Mouse (Mus musculus) frontal cortex, postnatal 14 days (tissue): ENCODE measurements around the gene Fmnl3.

Source experiments
- DNase-seq, 2 experiments: peaks; one replicate each; pipeline ENCODE4 v3.0.0; 2022; ENCODE audit warnings: low spot score in 2 of 2

Gene Fmnl3

DNA sequence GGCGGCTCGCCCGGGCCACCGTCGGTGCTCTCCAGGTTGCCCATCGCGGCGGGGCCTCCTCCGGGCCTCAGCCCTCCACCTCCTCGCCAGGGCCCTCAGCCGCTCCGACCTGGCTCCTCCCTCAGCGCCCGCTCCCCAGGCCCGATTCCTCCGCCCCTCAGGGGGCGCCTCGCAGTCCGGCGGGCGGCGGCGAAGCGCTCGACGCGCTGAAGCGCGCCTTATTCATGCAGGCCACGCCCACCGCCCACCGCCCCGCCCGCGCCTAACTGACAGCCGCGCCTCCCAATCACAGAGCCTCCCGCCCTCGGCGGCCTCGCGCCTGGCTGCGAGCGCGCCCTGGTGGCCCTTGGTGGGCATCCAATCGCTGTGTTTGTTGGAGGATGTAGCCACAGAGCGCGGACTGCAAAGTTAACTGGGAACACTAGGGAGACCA, at the start of gene Fmnl3:
TSS of gene Fmnl3 (minus strand) at position 224 of the 433 bp plus-strand sequence.
- DNase-seq = peak; percentile 91 to 98

- DNase-seq = no peak
Measured at GRCm38 (mm10) chr15:99417692-99418271, 47.5 kb upstream of the Fmnl3 start.

DNA sequence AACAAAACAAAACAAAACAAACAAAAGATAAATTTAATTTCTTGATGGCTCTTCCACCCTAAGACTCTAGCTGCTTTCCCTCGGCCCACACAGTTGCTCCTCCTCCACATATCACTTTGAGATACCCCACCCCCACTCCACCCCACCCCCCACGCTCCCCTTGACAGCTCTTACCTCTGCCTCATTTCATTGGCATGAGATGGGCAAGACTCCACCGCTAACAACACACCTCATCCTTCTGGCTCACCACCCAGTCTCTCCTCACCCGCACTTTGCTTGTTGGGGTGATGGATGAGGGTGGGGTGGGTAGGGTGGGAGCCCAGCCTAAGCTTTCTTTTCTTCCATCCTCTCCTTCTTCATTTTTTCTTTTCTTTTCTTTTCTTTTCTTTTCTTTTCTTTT, 46.7 kb upstream of the Fmnl3 start:
- DNase-seq = no peak

DNA sequence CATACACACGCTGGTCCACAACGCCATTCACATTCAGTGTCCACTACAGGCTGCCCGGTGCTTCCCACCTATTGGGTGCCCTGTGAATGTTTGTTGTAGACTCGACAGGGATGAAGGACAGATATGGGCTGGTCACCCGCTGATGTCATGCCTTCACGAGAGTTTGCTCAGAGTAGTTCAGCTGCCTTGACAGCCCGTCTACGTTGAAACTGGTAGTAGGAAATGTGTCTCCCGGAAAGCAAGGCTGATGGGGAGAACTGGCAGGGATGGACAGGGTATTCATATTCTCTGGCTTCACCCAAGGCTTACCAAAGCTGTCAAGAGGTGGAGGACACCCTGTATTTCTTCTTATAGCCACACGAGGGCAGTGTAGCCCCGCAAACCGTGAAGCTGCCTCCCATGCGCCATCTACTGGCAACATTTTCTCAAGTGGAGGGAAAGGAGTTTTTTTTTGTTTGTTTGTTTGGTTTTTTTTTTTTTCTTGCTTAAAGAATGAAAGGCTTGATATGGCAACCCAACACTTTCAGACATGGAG, 46.1 kb upstream of the Fmnl3 start:
- peak; percentile 41 to 65 for DNase-seq

GRCm38 (mm10) chr15:99415793-99416192, 45.5 kb upstream of the Fmnl3 start:
- DNase-seq = peak in 1 of 2 experiments; percentile 36

DNA sequence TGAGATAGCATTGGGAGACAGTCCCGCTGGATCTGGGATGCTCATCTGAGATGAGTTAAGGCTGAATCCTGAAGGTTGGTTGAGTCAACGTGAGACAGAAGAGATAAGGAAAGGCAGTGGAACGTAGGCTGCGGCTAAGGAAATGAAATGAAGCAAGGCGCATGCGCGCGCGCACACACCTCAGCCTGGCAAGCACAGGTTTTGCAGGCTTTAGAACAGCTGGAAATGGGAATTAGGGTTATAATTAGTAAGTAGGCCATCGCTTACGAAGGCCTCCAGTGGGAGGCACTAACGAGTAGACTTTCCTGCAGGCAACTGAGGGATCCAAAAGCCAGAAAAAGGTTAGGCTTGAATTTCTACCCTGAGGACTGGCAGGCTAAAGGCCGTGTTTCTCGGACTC, 41.5 kb upstream of the Fmnl3 start:
- no peak for DNase-seq

- DNase-seq = no peak
Measured at GRCm38 (mm10) chr15:99408845-99409244, 38.6 kb upstream of the Fmnl3 start.

DNA sequence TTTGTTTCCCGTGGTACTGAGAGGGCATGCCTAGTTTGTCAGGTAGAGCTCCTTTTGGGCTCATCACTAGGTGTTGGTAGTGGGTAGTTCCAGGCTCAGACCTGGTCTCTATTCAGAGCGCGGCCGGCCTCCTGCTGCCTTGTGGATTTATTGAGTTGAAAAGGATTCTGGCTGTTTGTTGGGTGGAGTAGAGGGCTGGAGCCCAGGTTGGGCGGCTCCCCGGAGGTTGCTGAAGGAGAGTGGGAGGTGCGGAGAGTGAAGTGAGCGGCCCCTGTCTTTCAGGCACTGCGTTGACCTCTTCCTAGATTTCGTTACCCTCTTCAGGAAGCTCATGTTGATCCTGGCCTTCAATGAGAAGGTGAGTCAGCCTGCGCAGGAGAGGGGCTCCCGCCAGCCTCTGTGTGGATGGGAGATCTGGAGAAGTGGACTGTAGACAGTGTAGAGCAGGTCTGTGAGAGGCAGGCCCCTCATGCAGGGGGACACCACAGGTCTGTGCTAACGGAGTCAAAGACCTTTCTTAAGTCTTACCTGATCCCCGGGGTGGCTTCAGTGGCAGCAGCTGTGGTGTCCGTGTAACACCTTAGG, 36.8 kb upstream of the Fmnl3 start:
- no peak for DNase-seq

DNA sequence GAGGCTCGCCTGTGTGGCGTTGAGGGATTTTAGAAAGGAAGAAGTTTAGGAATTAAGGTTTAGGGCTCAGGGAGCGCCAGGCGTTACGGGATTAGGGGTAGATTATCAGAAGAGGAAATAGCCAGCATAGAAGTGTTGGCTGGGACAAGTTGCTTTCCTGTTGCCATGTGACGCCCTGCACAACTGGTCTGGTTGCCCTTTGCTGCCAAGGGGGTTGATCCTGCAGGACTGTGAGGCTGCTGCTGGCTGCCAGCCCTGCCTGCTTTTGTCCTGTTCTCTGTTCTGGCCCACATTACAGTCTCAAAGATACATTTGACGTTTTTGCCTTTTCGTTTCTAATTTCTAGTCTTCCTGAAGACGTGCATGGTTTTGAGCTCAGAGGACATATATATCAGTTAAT, 34.9 kb upstream of the Fmnl3 start:
- no peak for DNase-seq

- DNase-seq = no peak
Measured at GRCm38 (mm10) chr15:99403159-99403889, 33.0 kb upstream of the Fmnl3 start.

GRCm38 (mm10) chr15:99400602-99401001, 30.3 kb upstream of the Fmnl3 start:
- DNase-seq = no peak

- DNase-seq = no peak
Measured at GRCm38 (mm10) chr15:99399503-99400245, 29.4 kb upstream of the Fmnl3 start.

DNA sequence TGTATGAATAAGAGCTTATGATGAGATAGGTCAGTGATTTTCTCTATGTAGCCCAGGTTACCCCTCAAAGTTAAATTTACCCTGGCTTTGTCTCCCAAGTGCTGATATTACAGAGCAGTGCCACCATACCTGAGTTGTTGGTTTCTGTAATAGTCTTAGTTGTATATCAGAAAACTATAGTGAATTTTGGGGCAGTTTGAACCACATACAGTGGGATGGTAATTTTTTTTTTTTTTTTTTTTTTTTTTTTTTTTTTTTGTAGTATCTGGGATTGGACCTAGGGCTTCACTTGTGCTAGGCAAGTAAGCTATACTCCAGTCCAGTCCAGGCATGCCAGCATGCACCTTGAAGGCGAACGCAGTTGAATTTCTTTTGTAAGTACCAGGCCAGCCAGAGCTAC, 27.3 kb upstream of the Fmnl3 start:
- DNase-seq = no peak

DNA sequence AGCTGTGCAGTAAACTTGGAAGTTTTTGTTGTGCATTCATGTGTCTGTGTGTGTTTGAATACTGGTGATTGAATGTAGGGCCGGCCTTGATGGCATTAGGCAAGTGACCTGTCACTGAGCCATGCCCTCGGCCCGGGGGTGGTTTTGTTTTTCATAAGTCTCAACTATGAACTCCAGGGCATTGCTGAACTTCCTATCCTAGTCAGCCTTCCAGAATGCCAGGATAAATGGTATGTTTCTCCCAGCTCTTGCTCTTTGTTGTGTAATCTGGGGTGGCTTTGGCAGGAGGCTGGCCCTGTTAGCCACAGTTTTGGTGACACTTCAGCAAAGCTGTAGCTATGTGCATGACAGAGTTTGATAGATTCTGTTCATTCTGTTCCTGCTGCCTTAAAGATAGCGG, 26.6 kb upstream of the Fmnl3 start:
- DNase-seq = no peak

DNA sequence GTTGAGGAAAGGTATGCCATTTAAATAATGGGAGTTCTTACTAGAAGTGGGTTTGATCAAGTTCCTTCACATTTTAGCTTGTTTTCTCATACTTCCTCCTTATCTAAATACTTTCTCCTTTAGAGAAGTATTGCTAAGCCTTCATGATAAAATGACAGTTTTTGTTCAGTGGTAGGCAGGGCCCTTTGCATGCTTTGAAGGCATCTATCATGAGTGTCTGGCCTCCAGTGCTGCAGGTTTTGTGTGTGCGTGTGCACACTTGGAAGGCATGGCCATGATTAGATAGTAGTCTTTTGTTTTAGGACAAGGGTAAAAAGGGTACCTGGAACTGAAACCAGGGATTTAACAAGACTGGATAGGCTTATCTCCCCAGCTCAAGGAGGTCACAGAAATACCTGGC, 26.2 kb upstream of the Fmnl3 start:
- no peak for DNase-seq

DNA sequence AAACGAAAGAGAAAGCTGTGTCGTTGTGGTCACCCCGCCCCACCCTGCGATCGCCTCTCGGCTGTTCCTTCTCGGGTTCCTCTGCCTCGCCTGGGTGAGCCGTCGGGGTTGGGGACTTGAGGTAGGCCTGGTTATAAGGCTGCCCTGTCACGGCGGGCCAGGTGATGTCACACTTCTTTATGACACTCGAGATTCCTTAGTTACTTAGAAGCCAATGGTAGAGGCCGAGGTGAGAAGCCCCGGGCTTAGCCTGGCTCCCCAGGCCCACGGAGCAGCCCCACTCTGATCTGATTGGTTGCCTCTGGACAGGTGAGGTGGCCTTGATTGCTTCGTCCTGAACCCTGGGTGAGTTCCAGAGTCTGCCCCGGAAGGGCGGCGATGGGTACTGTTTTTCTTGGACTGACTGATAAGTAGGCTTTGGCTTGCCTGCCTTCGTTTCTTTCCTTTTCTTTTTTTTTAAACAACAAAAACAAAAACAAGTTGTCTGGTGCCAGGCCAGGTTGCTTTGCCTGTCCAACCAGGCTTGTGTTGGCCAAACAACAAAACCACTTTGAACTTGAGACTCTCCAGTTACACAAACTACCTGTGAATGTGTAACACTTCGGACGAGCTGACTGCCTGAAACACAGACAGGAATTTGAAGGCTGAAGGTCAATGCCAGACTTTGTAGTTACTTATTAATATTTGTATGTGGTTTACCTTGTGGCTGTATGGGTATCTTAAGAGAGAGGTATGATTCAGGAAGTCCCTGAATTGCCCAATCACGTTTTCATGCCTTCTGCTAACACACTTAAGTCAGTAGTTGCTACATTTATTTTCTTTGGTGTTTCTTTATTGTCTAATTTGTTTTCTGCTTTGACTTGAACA, 23.3 kb upstream of the Fmnl3 start:
- DNase-seq = no peak

DNA sequence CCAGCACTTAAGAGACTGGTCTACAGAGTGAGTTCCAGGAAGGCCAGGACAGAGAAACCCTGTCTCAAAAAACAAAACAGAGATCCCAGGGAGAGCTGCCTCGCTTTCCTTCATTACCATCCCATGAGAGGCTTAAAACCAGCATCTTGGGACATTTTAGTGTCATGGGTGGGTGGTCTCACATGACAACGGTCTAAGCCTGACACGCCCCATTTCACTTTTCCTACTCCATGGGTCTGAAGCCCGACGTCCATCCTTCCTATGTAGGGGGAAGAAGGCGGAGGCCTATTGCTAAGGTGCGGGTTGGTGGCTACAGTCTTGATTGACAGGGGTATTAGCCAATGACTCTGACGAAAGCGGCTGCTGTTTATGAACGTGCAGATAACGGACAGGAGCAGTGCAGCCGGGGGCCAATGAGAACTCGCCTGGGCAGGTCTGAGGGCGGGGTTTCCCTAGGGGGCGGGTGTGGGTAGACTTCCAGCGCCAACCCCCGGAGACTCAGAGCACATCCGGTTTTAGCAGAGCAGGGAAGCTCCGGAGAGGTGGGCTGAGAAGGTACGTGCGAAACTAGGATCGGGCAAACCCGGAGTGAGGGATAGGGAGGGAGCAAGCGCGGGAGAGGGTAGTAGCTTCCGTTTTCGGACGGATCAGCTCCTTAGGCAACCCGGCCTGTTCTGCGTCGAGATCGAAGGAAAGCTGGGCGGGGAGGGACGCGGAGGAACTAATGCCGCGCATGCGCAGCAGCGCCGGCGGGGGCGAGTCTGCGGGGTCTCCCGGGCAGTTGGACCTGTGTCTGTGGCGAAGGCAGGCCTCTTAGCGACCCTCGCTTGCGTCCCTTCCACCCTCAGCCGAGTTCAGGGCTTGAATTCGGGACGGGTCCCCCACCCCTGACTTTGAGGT, 22.5 kb upstream of the Fmnl3 start, which contains the start of gene Tmbim6:
TSS of gene Tmbim6 (plus strand) at position 397 of the 900 bp plus-strand sequence.
- peak; percentile 99 for DNase-seq

DNA sequence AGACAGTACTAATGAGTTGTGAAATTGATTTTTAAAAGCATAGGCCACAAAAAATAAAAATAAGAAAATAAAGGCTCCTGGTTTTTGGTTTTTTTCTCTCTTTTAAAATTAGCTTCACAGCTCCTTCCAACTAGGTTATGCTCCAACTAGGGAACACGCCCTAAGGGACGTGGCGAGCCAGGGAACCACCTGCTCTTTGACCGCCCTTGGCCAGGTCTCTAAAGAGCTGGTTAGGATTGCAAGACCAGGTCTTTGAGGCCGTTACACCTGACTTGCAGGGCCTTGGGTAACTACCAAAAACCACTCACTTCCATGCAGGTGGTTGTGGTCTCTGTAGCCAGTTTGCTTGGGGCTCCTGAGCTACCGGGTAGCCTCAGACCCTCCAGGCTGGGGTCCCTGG, 21.7 kb upstream of the Fmnl3 start:
- no peak for DNase-seq

GRCm38 (mm10) chr15:99390472-99391401, 20.5 kb upstream of the Fmnl3 start:
- DNase-seq = no peak
